Mouse (Mus musculus) left cerebral cortex, postnatal 36 days (tissue): ENCODE results near the gene Cdh13. TPM values are rescaled to one million over a fixed set of nuclear protein-coding genes. Genes with fewer than 3 reads are reported as not detected.
"Not testable (repeated sequence)": the region's sequence is repeated elsewhere in the genome, so short reads cannot be mapped to it uniquely, and the experiment has no call there.

Experiments
- DNase-seq, 2 experiments: peaks; one replicate each; pipeline ENCODE4 v3.0.0; 2021 to 2022; ENCODE audit warnings: low spot score in 2 of 2, mixed read lengths in 1 of 2
- intact Hi-C: fragments of 180-260 bp; cut with DNase I; formaldehyde crosslinking; loops from one replicate; pipeline ENCODE4 v1.15.1; 2025
- total RNA-seq, 2 experiments: library from RNA; stranded (reverse); gene quantifications; 2 replicates each; pipeline ENCODE4 v1.2.3; 2021

Cdh13 gene
- total RNA-seq, 2 experiments from 2014 or later, result 78.4 to 85.3 TPM

DNA sequence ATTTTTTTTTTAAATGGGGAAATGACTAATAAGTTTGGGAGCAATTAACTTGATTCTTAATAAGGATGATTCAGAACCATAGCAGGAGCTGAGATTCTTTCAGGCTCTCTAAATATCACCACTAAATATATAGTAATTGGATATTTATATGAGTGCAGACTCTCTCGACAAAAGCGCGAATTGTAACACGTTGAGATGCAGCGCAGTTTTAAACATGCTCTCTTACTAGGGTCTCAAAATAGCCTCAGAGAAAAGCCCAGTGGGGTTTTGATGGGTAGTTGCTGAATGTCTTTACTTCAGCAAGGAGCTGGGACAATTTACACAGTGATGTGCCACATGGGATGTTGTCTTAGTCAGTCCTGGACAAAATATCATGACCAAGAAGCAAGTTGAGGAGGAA, 442.1 kb downstream of the Cdh13 start:
- intact Hi-C loops, result no loop called here
- DNase-seq, result no peak

DNA sequence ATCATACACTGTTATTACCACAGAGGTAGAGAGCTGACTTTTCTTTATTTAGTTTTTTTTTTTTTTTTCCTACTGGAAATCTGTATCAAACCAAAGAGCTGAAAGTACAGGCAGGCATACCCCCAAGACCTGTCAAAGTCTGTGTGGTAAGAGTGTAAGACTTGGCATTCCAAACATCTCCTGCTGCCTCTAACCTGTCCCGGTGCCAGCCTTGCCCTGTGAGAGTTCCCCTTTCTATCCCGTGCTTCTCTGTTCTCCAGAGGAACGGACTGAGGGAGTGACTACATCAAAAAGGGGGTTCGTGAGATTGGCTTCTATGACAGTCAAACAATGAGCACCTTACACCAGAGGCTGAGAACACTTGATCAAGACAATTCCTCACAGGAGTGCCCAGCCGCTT, 458.2 kb downstream of the Cdh13 start:
- DNase-seq, result no peak
- intact Hi-C loops, result no loop called here

DNA sequence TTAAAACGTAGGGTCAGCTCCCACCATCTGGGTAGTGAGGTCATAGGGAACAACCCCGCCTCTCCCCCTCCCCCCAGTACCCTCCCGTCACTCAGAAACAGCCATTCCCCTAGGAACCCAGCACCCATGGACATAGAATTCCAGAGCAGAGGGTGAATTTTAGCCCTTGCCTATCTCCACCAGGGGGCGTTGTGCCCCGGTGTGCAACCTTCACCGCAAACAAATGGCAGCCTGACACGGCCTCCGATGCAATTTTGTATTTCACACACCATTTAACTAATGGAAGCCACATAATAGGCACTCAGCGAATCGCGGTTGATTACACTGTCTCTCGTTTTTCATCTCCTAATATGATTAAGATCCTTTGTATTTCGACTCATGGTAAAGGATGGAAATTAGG, 461.5 kb downstream of the Cdh13 start:
- no peak for DNase-seq
- intact Hi-C loops, result no loop called here

DNA sequence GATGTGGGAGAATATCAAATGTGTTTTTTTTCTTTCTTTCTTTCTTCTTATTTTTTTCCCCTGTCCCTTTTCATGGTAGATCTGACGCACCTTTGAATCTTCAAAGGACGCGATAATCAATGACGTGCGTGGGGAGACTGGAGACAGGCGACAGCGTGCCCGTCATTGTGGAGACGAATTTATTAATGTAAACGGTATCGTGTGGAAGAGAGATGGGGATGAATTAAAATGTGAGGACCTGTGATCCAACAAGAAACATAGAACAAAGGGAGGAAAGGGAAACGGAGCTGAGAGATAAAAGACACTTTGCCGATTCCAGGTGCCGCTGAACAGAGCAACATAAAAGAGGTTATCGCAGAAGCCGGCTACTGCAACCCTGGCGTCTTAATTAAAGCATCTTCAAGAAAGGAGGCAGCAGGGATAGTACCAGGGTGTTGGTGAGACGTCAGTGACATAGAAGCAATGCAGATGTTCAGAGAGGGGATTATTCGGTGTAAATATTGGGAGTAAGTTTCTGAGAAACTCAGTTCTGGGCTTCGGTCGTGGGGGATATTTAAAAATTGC, 464.6 kb downstream of the Cdh13 start:
- no peak for DNase-seq
- intact Hi-C loops, result no loop called here

DNA sequence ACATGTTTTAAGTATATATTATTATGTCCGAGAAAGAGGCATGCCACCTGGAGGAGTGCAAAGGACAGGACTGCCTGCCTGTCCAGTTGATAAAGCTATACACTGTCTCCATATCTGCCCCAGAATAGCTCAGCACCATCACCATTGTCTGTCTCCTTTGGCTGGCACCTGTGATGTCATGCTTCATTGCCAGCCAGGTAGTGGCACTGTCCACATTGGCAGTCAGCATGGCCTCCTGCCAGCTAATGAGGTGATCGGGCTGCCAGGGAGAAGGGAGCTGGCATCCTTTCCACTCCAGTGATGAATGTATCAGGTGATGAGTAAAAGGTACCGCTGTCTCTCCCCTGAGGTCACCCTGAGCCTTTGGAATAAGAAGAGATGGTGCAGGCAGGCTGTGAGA, 465.7 kb downstream of the Cdh13 start:
- intact Hi-C loops, result no loop called here

DNA sequence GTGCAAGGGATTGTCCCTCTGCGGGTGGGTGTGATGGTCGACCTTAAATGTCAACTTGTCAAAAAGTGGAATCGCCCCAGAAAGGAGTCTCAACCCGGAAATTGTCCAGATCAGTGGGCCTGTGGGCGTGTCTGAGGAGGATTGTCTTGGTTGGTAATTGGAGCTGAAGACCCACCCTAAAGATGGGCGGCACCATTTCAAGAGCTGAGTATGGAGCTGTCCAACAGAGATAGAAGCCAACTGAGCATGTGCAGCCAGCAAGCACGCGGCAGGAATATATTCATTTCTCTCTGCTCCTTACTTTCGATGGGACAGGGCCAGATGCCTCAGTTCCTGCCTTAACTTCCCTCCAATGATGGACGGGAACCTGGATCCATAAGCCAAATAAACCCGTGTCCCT, 466.3 kb downstream of the Cdh13 start:
- no peak for DNase-seq
- intact Hi-C loops, result no loop called here

More for the DNA sequence above, 465.7 kb downstream of the Cdh13 start:
- DNase-seq, result no peak

DNA sequence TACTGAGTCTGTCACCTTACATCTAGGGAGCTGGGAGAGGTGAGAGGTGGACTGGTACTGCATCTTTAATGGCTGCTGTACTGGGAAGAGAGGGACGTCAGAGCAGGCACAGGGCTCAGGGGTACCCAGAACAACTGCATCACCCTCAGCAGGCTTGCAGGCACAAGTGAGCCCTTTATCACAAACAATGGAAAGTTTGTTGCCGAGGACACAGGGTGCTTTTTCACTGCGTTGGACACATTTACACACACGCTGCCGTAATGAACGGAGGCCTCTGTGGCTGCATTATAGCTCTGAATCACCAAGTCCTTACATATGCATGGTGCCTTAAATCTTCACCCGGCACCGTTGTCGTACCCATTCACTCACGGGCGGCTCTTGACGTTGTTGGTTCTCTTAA, 470.2 kb downstream of the Cdh13 start:
- intact Hi-C loops, result no loop called here
- peak; percentile 14 to 19 for DNase-seq

DNA sequence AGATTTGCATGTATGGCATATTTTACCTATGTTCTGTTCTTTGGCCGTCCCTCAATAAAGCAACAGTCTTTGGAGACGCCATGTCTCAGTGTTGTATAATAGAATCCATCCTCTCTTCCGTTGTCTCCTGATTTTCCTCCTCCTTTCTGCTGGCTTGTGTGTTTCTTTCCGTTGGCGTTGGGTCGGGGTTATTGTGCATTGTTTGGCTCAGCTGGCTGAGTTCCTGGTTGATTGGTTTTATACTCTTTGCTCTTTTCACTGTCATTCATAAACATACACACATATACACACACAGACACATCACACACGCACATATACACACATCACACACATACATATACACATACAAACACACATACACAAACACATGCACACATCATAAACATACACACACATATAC, 470.6 kb downstream of the Cdh13 start:
- DNase-seq, result no peak
- intact Hi-C loops, result no loop called here

DNA sequence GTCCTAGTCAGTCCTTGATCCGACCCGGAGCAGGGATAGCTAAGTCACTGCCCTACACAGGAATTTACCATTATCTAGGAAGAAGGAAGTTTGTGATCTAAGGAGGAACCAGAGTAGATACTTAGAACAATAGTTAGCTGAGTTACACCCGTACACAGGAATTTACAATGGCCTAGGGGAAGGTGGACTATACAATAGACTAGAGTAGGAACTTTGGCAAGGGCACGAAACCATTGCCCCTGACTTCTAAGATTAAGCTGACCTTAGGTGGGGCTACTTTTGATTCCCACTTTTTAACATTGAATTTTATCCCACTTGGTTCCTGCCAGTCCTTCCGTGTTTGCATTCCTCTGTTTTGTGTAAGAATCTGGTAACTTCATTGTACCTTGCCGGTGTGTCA, 494.0 kb downstream of the Cdh13 start:
- DNase-seq, intact Hi-C loops: not testable (repeated sequence)

DNA sequence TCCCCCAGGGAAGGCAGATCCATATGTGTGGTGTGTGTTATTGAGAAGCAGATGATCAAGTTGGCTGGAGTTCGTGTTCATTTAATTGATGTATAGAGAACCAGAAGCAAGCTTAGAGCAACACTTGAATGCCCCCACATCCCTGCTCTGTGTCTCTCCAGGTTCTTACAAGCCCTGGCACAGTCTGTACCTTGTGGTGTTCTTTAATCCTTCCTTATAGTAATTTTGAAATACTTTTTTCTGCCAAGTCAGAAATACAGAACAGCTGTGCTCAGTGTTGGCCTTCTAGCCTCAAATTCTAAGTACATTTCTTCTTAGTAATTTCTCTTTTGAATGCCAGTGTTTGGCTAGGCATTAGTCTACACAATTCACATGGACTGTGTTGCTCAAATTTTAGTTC, 494.8 kb downstream of the Cdh13 start:
- DNase-seq, result no peak
- intact Hi-C loops, result no loop called here

DNA sequence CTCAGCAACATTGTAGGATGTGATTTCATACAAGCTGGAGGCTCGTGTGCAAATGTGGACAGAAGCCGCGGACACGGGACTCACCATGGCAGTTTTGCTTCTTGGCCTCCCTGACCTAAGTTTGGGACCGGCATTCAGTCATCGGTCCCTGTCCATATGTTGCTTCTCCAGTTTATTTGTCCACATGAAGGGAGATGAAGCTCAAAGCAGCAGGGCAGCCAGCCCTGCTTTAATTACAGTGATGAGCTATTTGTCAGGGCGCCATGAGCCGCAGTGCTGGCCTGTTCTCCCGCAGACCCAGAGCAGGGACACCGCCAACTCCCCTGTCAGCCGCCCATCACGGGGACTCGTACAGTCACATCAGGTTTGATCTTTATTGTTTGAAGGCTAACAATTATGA, 502.1 kb downstream of the Cdh13 start:
- intact Hi-C loops, result no loop called here
- DNase-seq, result no peak

DNA sequence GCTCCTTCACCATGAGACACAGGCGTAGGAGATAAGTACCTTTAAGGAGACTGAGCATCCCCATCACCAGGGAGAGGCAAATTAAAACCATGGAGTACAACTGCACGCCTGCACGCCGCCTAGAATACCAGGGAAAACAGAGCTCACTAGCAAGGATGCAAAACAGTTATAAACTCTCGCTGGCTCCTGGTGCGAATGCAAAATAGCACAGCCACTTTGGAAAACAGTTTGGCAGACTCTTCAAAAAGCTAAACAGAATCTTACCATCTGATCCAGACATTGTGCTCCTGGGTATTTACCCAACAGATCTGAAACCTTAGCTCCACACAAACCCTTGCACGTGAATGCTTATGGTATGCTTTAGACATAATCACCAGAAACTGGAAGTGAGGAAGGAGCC, 506.1 kb downstream of the Cdh13 start:
- peak; percentile 22 to 35 for DNase-seq
- intact Hi-C loops, result no loop called here

DNA sequence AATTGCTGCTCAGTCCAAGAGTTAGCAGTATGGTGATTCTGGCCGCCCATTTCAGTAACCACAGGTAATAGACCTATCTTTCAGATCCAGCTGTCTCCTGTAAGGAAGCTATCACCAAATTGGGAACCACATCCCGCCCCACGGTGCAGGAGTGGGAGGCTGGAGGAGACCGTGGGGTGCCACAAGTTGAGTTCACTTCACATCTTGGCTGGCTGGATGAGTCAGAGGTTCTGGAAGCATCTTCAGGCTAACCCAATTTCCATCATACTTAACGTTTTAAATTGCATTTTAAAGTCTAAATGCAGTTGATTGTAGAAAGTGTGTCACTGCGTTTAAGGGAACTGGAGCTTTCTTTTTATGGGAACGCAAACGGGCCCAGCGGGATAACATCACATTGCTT, 511.4 kb downstream of the Cdh13 start:
- peak; percentile 47 to 55 for DNase-seq
- intact Hi-C loops, result no loop called here

DNA sequence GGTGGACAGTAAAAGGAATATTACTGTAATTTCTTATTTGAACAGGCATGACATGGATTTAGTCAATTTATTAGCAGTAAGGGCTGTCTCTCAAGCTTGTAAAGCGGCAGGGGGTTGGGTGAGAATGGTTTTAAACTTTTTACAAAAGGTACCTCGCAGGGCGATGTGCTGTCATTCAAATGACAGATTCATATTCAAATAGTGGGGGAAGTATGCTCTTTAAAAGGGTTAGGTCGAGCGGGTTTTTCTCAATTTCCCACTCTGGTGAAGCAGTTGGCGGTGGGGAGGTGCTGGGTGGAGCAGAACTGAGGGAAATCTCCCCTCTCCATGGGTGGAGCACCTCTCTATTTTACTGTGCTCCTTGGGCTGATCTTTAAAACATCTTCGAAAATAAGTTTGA, 513.0 kb downstream of the Cdh13 start:
- no peak for DNase-seq
- intact Hi-C loops, result no loop called here

DNA sequence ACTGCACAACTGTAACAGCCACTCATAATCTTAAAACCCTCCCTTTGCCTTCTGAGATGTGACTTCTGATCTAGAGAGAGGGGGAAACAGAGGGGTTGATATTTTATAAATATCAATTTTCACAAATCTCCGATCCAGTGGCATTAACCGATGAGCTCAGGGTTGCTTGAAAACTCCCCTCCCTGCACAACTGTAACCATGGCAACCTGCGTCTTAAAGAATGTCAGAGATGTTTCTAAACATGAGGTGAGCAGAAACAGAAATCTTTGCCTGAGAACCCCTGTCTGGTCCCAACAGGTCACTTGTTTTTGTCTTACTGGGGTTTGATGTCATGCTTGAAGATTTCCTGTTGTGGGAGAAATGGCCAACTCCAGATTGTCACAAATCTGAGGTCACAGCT, 513.6 kb downstream of the Cdh13 start:
- intact Hi-C loops, result no loop called here
- no peak for DNase-seq

DNA sequence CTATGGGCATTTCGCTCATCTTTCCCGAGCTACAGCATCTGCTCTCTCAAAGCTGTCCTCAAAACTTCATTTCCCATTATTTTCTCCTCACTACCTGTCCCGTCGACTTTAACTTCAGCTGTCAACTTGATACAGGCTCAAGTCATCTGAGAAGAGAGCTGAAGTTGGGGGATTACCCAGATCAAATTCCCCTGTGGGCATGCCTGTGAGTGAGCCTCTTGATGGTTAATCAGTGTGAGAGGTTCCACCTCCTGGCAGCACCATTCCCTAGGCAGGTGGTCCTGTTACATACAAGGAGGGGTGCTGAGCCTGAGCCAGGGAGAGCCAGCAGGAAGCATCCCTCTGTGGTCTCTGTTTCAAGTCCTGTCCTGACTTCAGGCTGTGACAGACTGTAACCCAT, 519.6 kb downstream of the Cdh13 start:
- intact Hi-C loops, result no loop called here
- DNase-seq, result no peak

DNA sequence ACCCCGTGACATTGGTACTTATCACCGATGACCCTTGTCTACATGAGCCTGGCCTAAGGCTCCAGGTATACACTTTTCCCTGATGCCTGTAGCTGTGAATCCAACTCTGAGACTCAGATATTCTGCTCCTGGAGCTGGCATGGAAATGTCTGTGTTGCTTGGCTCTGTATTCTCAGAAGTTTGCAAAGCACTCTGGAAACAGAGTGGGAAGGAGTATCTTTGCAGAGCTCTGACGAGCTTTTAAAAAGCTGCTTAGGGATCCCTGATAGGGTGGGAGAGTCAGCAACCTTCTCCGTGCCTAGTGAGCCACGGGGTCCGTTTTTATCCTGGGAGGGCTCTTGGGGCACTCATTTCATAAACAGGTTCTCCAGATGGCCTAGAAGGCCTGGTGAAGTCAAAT, 526.1 kb downstream of the Cdh13 start:
- intact Hi-C loops, result no loop called here
- DNase-seq, result no peak

DNA sequence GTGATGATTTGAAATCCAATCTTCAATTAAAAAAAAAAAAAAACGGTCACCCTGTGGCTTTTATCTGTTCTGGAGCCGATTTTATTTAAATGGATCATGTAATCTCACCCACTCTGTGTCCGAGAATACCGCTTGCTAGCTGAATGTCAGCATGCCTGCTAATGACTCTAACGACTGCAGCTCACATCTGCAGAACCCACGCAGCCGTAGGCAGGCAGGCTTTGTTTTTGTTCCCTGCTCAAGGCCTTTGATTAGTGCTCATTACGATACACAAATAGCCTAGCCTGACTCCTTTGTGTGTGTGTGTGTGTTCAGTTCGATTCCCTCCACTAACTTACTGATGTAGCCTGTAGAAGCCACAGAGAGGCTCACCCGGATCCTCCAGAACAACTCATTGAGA, 531.5 kb downstream of the Cdh13 start:
- intact Hi-C loops, result no loop called here

DNA sequence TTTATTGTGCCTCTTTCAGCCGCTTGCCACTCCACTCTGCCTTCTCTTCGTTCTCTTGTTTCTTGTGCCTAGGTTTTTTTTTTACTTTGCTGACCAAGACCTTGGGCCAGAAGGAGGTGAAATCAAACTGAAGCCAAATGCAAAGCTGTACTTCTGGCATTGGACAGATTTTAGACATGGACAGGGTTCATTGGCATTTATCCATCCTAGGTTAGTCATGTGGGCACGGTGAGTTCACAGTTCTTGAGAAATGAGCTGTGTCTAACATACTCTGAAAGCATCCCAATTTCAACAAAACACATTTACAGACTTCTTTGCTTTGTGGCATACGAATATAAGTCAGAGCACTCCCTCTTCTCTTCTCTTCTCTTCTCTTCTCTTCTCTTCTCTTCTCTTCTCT, 543.2 kb downstream of the Cdh13 start:
- intact Hi-C loops, result no loop called here

More for the DNA sequence above, 531.5 kb downstream of the Cdh13 start:
- no peak for DNase-seq

DNA sequence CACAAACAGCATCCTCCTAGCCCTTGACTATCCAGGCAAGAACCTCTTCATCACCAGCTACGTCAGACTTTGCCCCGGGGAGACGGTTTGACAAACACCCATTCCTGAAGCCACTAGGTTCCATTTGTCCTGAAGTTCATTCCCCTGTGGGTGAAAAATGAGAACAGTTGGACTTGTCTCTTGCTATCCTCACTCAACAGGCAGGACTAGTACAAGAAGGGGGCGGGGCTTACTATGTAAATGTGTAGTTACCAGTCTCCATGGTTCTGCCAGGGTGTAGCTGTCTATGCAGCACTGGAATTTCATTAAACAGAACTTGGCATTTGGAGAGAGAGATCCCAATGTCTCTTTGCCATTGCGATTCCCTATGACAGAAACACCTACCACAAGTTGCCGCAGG, 544.2 kb downstream of the Cdh13 start:
- intact Hi-C loops, result no loop called here
- no peak for DNase-seq

More for the DNA sequence above, 543.2 kb downstream of the Cdh13 start:
- no peak for DNase-seq

DNA sequence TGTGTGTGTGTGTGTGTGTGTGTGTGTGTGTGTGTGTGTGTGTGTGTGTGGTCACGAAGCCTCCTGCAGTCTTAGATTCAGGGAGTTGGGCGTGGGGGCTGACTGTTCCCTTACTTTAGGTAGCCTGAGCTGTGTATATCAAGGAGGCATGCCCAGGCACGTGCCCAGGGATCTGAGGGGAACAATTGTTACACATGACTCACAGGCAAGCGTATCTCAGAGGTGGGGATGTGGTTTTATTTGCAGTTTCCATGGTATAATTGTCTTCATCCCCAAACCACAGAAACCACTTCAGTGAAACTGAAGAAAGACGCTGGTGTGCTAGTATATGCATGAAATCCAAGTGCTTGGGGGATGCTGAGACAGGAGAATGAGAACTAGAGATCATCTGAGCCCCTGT, 546.8 kb downstream of the Cdh13 start:
- peak in 1 of 2 experiments; percentile 30 for DNase-seq
- intact Hi-C loops, result no loop called here

DNA sequence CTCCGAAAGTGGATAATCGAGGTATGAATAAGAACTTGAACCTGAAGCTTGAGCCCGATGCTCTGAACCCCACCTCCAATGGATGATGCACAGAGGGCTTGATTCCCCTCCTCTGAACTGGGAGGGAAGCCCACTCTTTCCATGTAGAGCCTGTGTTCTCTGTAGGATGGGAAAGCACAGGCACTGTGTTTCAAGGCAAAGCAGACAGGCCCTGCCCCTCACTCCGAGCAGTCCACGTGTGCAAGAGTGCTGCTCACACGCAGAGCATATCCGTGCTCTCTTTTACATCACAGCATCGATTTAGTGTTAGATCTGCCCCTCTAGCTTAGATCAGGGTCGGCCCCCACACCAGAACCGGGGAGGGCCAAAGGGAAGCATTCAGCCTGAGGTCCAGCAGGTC, 547.5 kb downstream of the Cdh13 start:
- intact Hi-C loops, result no loop called here

More for the DNA sequence above, 547.5 kb downstream of the Cdh13 start:
- no peak for DNase-seq
